Mouse (Mus musculus) R1 (cell line): ENCODE results near the gene Gna14.
A peak's percentile ranks its signal among the peaks of the same experiment; 100 is the strongest.

Experiments
- DNase-seq: peaks from one replicate; pipeline ENCODE4 v3.0.0-alpha.2; 2018; ENCODE audit warnings: low read depth, low spot score

Gene Gna14

DNA sequence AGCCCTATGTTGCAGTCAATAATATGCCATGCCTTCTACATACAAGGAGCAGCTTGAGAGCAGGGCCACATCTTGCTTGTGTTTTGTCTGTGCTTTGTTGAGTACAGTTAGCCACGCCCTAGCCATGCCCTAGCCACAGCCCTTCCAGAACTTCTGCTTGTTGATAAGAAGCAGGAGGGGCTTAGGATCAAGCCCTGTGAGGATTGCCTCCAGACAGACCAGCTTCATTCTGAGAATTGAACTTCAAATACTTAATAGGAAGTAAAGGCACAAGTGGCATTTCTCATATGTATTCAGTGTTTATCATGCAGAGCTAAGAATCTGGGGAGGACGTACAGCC lies 75.5 kb downstream of the Gna14 start:
- no peak for DNase-seq

DNA sequence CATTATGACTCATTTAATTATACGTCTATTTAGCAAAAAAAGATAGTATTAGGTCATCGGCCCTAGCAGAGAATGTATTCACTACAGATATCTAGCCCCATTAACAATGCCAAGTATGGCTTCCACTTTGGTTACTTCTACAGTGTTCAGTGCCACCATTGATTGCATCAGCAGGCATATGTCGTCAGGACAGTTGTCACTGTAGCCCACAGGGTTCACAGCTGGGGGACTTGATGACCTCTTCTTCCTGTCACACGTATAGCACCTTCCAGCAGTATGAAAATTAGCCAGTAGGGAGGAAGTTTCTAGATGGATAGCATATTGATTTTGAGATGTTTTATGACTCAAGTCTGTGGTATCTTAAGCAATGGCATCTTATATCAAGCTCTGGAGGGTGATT lies 78.6 kb downstream of the Gna14 start:
- no peak for DNase-seq

DNA sequence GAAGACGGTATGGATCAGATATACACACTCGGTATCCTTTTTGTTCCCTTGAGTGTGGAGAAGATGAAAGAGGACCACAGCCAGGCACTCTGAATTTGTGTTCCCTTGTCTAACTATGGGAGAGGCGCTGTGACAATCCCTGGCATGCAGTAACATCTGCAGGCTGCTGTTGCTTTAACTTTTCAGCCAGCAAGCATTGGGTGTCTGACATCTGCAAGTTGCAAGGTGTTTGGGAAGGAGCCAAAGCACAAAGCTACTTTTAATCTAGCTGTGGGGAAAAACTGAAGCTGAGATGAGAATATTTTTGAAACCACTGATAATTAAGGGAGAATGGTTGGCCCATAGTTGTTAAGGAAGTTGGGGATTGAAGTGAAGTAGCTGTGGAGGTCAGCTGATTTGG lies 83.0 kb downstream of the Gna14 start:
- no peak for DNase-seq

DNA sequence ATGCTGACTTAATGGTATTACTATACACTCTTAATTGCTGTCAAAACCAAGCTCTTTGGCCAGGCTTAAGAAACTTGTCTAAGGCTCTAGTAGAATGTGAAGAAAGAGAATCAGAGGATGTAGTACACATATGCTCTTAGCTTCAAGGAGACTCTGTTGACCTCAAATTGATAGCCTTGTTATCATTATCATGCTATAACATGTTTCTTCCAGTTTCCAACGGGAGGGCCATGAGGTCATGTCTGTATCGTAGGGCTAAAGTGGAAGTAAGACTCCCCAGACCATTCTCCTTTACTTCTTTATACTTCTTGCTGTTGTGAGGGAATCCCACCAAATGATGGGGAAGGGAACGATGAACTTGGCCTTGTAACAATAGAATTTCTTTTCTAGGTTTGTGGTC lies 85.0 kb downstream of the Gna14 start:
- no peak for DNase-seq

DNA sequence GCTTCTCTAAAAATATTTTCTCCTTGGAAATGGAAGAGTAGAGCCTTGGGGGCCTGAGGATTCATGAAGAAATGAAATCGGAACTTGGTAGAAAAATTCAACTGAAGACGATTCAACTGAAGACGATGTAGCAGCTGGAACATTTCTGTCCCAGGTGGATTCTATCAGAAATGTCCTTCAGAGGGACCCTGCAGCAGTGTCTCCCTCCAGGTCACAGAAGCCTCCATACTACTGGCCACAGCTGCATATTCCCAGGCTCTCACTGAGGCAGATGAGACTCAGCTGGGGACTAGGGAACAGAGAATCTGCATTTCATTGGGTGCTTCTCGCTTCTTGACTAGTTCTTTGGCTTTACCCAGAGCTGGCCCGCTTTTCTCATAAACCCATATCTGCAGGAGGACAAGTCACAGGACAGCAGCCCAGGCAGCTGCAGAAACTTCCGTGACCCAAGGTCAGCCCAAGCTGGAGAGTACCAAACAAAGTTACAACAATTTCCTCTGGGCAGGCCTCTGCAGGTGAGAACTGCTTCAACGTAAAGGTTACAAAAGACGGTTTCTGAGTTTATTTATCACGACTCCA lies 90.8 kb downstream of the Gna14 start:
- DNase-seq: no peak

DNA sequence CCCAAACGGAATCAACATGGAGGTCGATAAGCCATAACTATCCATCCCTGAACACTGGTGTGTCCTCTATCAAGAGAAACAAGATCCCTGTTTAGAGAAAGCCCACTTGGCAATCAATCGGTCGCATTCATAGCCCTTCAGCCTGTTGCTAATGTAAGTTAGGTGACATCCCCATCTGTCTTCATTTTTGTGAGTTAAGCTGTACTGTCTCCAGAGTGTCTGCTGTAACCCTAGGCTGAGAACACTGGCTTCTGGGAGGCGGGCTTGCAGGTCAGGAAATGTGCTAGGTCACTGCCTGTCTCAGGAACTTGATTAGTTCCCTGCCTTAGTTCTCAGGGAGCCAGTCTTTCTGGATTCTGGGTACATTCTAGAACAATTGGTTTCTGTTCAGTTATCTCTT lies 91.5 kb downstream of the Gna14 start:
- no peak for DNase-seq

DNA sequence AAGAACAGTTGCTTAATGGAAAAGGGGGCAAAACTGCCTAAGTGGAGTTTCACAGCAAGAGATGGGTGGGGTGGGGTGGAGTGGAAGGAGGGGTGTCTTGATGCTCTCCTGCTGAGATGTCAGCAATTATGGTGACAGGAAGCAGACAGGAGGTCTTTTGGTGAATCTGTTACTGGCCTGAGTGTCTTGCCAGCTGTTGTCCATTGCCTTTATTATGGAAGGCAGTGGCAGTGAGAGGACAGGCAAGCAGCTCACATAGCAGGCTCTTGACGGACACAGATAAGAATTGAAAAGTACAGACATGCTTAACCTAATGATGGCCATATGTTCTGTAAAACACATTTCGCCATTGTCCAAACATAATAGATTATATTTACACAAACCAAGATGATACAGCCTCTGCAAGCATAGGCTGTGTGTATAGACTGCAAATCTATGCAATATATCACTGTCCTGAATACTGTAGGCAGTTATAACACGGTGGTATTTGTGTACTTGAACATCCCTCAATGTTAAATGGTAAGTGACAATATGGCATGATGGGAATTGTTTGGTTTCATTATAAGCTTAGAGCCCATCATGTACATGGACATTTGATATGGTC lies 92.8 kb downstream of the Gna14 start:
- no peak for DNase-seq

DNA sequence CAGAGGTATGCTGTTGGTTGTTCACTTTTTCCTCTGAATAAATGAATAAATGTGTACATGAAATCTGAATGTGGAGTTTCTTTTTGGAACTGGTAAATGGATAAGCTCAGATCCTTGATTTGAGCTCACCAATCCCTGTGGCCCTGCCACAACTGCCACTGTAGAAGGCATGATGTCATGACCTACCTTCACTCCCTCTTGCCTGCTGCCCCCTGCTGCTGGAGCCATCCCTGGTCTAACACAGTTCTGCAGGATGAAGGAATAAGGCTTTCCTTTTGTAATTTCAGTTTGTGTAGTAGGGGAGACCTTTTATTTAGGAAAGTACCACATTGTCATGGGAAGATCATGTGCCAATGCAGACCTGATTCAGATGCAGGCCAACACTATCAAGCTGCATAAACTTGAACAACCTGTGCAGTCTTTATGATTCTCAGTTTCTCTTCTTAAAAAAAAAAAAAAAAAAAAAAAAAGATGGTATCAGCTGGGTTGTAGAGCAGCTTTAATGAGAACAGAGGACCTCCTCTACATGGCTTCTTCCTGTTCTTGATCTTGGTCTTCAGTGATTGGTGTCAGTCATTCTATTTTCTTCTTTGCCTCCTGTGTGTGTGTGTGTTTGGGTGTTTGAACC lies 93.8 kb downstream of the Gna14 start:
- DNase-seq: peak; percentile 20

DNA sequence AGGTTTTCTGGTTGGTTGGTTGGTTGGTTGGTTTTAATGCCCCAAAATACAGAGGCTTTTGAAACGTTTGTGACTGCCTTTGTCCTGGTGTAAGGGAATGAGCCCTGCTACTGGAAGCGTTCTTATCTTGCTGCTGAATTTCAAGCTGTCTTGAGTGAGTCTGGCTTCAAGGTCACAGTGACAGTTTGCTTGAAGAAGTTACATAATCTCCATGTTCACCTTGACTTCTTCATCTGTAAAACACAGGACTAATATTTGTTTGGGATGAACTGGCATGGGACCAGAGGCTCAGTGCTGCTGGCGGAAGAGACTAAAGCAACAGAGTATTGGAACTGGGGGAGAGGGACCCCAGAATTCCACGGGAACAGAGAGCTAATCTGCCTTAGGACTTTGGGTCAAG lies 94.4 kb downstream of the Gna14 start:
- DNase-seq: no peak

DNA sequence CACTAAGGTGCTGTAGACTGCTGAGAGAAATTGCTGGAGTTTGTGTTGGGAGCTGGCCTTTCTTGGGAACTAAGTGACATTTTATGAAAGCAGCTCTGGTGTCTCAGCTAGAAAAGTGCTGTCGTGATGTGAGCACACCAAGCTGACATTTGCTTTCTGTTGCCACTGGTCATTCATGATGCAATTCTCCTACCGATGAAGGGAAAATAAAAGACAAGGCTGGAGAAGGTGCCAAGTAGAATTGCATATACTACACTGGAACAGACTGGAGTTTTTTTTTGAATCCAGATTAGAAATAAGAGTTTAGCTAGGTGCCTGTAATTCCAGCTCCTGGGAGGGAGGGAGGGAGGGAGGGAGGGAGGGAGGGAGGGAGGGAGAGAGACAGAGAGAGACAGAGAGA lies 98.7 kb downstream of the Gna14 start:
- no peak for DNase-seq

DNA sequence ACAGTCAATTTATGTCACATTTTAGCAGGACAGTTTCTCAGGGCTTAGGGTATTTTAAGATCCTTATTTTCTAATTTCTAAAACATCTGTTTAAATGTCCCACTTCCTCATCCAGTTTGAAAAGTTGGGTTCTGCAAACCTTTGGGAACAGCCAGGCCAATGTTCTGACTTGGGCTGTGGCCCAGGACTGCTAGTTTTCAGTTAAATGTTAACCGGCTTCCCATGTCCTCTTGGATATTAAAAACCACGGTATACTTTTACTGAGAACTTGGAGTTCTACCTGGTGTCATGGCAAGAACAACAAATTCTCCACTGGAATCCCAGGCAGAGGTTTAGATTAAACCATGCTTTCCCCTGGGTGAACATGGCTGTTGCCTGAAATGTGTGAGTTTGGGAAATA lies 102.9 kb downstream of the Gna14 start:
- DNase-seq: no peak

DNA sequence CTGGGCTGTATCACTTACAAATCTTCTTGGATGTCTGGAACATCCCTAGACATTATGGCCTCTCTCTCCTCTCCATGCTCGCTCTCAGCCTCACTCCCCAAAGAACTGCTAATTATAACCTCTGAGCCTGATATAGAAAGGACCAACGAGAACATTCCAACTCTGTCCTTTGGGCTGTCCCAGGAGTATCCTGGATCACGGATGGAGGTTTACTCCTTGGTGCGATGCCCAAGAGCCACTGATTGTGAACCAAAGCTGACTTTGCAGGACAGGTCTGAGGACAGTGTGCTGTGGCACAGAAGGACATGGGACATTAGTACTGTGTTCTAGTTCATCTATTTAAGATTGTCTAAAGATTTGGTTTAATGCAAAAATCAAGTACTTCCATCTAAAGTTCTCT lies 108.1 kb downstream of the Gna14 start:
- no peak for DNase-seq

DNA sequence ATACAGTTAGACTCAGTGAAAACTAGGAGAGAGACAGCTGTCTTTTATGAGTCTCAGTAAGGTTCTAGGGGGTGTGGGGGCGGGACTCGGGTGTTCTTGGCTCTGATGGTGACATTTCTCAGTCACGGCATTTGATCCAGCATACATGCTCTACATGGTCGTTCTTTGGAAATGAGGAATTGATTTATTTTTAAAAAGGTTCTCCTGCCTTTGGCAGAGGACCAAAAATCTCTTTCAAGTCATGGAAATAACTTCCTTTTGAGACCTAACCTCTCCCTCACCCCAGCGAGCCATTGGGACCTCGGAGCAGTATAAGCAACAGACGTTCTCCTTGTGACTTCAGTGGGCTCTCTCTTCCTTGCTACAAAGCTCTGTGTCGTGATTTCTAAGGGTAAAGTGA lies 121.4 kb downstream of the Gna14 start:
- DNase-seq: no peak

DNA sequence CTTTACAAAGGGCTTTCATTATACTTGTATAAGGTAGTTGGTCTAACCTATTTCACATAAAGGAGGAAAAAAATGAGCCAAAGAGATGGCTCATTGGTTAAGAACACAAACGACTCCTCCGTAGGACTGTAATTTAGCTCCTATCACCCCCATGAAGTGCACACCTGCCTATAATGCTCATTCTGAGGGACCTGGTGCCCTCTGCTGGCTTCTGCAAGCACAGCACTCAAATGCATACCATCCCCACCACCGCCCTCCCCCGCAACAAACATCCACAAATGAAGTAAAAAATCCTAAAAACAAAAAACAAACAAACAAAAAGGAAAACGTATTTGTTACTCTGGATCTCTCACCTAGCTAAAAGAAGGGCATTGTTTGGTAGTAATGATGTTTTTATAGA lies 122.4 kb downstream of the Gna14 start:
- peak; percentile 63 for DNase-seq

DNA sequence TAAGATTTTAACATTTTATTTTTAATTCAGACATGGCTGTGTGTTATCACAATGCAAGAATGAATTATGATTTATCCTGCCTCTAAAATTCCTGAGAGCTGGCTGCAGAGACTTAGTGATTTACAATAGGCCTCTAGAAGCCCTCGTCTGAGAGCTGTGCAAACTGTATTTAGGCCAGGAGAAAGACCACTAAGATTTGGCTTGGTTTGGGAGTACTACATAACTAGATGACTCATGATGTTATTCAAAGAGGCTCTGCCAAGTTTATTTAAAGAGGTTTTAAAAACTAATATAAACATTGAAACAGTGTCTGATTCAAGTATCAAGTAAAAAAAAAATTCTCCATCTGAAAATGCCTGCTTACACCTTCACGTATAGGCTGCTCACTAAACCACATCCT lies 123.0 kb downstream of the Gna14 start:
- DNase-seq: no peak

DNA sequence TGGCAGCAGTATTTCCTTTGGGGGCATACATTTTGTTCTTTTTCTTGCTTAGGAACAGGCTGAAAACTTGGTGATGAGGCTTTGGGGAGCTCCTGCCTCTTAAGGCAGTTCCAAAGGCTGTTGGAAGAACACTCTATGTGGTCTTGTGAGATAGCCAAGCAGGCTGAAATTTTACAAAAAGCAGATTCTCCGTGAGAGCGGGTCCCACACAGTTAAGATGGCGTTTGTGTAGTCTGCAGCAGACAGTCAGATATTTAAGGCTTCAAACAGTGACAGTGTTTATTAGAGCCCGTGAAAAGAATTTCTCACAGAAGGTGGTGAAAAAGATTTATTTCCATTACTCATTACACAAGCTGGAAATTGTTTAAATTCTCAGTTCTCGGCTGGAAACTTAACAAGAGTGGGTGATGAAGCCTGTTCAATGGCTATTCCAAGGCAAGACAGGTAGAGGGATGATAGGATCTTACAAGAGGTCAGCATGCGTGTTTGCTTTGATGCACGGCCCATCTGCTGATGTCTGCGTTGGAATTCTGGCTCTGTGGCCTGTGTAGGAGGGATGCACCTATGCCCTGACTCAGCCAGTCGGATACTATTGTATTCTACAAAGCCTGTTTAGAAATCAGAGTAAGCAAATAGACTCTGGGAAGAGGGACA lies 123.8 kb downstream of the Gna14 start:
- DNase-seq: no peak

DNA sequence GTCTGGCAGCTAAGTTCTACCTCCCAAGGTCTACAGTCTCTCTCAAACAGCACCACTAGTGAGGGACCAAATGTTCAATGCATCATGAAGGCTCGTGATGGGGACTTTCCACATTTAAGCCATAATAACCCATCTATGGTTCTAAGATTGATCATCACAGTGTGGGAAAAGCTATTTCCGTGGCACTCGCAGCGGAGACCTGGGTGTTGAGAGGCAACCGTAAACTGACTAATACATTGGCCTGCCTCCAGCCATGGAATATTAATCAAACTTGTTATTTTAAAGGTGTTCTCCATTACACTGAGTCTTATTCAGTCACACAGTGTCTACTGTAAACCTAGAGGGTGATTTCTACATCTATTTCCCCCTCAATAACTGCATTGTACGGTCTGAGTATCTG lies 127.1 kb downstream of the Gna14 start:
- no peak for DNase-seq

DNA sequence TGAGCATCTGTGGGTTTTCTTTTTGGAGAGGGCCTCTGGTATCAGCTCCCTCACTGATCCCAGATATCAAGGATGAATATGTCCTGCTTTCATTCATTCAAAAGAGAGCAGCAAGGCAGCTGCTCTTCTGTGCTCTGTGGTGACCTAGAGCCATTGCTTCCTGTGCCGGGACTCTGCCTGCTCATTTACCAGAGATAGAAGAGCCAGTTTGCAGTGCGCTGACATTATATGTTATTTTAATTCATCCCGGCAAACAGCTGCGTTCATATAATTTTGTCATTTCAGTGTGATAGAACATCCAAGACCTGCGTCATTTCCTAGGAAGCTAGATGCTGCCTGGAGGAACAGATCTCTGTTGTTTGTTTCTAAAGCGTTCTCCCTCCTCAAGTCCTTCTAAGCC lies 141.2 kb downstream of the Gna14 start:
- DNase-seq: no peak

DNA sequence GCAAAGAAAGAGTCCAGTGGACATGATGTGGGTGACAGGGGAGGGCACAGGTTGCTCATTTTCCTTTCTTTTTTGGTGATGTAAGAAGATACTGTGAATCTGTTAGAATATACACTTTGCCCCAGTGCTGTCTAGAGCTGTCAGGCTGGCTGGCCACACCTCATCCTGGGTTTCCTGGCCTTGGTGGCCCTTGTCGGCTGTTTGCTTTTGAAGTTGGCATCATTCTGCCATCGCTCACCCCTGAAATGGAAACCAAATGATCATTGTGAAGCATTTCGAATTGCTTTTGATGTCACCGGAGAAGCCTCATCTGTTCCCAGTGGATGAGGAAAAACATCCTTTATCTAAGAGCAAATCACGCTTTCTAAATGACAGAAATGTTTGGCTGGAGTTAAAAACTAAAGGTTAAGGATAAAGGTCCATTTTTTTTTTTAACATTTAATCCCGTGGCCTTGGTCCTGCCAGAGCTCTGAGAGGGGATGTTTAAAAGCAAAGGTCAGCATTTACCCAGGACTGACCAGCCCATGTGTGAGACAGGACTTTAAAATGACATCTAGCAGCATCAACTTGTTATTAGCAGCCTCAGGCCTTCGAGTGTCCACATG lies 144.2 kb downstream of the Gna14 start:
- no peak for DNase-seq

DNA sequence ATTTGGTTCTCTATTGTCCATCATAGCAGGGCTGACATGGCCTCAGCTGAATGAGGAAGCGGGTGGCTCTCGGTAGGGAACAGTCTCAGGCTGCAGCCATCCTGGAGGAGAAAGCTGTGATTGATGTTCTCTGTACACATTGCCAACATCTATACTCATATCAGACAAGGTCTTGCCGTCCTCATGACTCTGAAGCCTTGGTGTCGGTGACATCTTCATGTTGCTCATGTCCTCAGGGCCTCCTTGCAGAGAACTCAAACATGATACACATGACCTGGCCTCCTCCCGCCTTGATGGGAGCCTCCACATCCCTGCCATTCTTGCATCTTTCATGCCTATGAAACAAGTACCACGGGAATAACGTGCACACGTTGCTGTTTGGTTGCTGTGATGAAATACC lies 144.9 kb downstream of the Gna14 start:
- no peak for DNase-seq

DNA sequence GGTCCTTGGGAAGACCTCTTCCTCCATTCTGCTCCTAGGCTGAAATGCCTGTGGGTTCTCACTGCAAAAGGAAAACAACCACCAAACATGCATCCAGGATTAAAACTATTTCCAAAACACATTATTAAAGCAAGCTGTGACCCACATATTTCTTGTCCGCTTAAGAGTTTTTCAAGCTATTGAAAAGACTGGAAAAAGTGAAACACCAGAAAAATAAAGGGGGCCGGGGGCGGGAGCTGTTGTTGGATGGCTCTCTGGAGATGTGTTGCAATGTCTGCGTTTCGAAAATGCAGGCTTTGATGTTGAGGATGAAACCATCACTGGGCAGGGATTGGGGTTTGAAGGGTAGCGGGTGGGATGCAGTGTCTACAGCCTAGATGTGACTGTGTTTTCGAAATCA lies 149.0 kb downstream of the Gna14 start:
- no peak for DNase-seq

DNA sequence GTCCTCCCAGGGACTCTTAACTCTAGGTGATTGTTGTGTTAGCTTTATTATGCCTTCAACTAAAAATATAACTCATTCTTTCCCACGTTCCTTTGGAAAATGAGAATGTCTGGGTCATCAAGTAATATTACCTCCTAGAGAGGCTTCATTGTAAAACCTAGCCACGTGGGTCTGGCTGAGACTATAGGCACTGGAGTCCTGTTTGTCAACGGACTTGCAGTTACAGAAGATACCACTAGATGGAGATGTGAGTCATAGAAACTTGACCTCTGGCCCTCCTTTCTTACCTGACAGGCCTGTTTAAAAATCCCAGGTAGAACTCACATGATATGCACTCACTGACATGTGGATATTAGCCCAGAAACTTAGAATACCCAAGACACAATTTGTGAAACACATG lies 149.8 kb downstream of the Gna14 start:
- DNase-seq: peak; percentile 76
